Mouse (Mus musculus) midbrain, embryonic 16.5 days (tissue): Measurements from ENCODE around the gene Ccdc146. TPM values are rescaled to one million over a fixed set of nuclear protein-coding genes. Genes with fewer than 3 reads are reported as not detected.

Experiments
- ATAC-seq: fragments of 200-750 bp; cut with Nextera tagmentation; 2 replicates; pipeline ENCODE4 v1.8.0; 2017; ENCODE audit warnings: moderate TSS enrichment
- H3K27ac ChIP-seq: fragments of 300-500 bp; sonication (generic); 2 replicates; pipeline ENCODE4 v1.5.1; 2014; ENCODE audit warnings: mild to moderate bottlenecking, low read length, mixed read lengths
- H3K27me3 ChIP-seq: fragments of 300-500 bp; sonication (generic); 2 replicates; pipeline ENCODE4 v1.6.1; 2014; ENCODE audit warnings: low read depth, low read length, mixed read lengths; ENCODE audit not compliant: control insufficient read depth, insufficient read depth
- H3K36me3 ChIP-seq: fragments of 300-500 bp; sonication (generic); 2 replicates; pipeline ENCODE4 v1.6.1; 2014; ENCODE audit warnings: mild to moderate bottlenecking, low read length, moderate library complexity, mixed read lengths; ENCODE audit not compliant: control insufficient read depth, insufficient read depth
- H3K4me1 ChIP-seq: fragments of 300-500 bp; sonication (generic); 2 replicates; pipeline ENCODE4 v1.6.1; 2014; ENCODE audit warnings: mild to moderate bottlenecking, low read length, mixed read lengths; ENCODE audit not compliant: control insufficient read depth, insufficient read depth
- H3K4me2 ChIP-seq: fragments of 300-500 bp; sonication (generic); 2 replicates; pipeline ENCODE4 v1.6.1; 2014; ENCODE audit warnings: mild to moderate bottlenecking, low read length, mixed read lengths
- H3K4me3 ChIP-seq: fragments of 300-500 bp; sonication (generic); 2 replicates; pipeline ENCODE4 v1.5.1; 2014; ENCODE audit warnings: low read depth, mild to moderate bottlenecking, low read length, moderate library complexity, mixed read lengths
- H3K9ac ChIP-seq: fragments of 300-500 bp; sonication (generic); 2 replicates; pipeline ENCODE4 v1.6.1; 2014; ENCODE audit warnings: low read depth, low read length, mixed read lengths
- H3K9me3 ChIP-seq: fragments of 300-500 bp; sonication (generic); replicated peaks from 2 replicates; pipeline ENCODE4 v1.6.1; 2014; ENCODE audit warnings: mild to moderate bottlenecking, low read length, mixed read lengths; ENCODE audit not compliant: control insufficient read depth, poor library complexity, severe bottlenecking
- WGBS: fragments of 180-500 bp; shearing (Covaris S2); extraction: QIAGEN DNeasy Blood & Tissue Kit; methylation state at CpG from one replicate; pipeline ENCODE4 v1.1.7; 2014; 5-methylcytosine and 5-hydroxymethylcytosine counted together
- polyA plus RNA-seq: library from polyadenylated mRNA; unstranded; fragments of >200 nt; fragmentation: Nextera tagmentation; extraction: Ambion mirVana; gene quantifications from 2 replicates; pipeline ENCODE4 v1.2.1, GENCODE M21; 2015

Gene Ccdc146
- 0.67 and 0.90 TPM in 2 replicates for polyA plus RNA-seq

DNA sequence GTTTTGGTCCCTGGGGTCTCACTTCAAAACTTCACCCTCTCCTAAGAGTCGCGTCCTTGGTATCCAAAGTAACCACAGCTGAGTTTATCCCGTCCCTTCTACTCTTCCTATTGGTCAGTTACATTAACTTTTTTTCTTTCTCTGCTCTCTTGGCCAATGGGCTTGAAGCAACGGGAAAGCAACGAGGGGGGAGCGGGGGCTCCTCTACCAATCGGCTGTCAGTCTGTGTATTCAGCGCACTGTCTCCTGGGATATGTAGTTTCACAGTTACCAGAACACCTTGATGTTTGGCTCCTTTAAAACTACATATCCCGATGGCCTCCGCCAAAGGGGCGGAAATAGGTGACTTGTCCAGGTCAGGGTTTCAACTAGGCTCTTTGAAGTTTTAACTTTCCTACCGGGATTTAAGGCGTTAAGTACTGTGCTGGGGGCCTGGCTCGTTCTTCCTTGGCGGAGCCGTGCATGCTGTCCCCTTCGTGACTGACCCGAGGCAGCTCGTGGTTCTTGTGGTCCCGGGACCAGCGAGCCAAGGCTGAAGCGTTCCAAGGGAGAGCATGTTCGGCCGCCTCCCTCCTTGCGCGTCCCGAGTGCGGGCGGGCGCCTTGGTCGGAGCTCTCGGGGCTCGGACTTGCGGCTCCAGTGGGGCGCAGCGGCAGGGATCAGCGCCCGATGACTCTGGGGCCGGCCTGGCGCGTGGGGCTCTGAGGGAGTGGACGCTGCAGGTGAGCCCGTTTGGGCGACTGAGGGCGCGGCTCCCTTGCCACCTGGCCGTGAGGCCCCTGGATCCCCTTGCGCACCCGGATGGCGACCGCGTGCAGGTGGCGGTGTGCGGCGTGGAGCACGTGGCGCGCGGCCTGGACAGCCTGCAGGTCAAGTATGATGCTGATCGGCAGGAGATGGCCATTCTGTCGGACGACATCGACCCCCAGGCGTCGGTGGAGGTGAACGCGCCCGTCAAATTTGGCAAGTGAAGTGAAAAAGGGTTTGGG is at the start of gene Ccdc146, which contains the start of gene Fam185a:
TSS of gene Ccdc146 (minus strand) at position 64 of the 989 bp plus-strand sequence.
TSS of gene Fam185a (plus strand) at position 345 of the 989 bp plus-strand sequence.
- Histone ChIP-seq H3K9ac (peak within 1 kb of the TSS; percentile 88), H3K36me3 (no peaks in the 10 kb centered on the region), H3K4me3 (peak within 1 kb of the TSS; percentile 91), H3K9me3 (no peaks in the 10 kb centered on the region), H3K4me1 (peaks cover 13% of the 10 kb centered on the region), H3K4me2 (peak within 1 kb of the TSS; percentile 93), H3K27ac (peak within 1 kb of the TSS; percentile 40; the same call in 1 of the 2 replicates), H3K27me3 (no peaks in the 10 kb centered on the region)
- WGBS, result under 1% methylated on average over 68 of the region's 68 CpGs
- peak; percentile 100 for ATAC-seq

DNA sequence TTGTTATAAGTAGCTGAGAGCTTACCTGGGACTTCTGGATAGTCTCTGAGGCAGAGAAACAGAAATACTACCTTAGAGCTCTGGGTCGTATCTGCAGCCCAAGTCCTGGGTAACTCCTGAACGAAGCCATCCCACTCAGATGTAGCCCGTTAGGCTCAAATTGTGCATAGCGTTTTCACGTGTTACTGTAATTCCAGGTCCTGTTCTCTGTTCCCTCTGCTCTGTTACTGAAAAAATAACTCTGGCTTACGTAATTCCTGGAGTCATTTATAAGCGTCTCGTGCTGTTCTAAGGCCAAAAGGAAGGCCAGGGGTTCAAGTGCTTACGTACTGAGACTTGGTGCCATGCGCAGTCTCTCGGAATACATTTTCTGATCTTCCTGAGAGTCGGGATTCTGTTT is 43.6 kb upstream of the Ccdc146 start:
- Histone ChIP-seq H3K36me3 (no peaks in the 10 kb centered on the region), H3K9me3 (no peaks in the 10 kb centered on the region)
- 95% methylated on average over 12 of the region's 12 CpGs for WGBS

DNA sequence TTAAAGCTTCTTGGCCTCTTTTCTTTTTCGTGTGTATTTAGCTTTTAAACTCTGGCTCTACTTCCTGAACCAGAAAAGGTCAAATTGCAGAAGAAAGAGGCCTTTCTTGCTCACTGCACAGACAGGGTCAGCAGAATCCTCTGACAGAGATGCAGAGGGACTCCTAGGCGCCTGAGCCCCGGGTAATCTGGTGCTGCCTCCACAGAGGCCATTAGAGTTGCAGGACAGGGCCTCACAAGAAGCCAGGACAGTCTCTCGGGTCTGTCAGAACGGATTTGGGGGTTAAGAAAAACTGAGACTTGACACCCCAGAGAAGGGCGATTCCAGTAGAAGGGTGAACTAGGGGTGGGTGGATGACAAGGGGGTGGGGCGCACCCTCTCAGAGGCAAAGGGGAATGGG is 42.9 kb upstream of the Ccdc146 start:
- 49% methylated on average over 7 of the region's 7 CpGs for WGBS
- Histone ChIP-seq H3K27ac (no peak overlapping the region), H3K27me3 (no peaks in the 10 kb centered on the region), H3K4me2 (no peak overlapping the region), H3K9ac (no peak overlapping the region), H3K4me1 (no peaks in the 10 kb centered on the region), H3K9me3 (no peaks in the 10 kb centered on the region), H3K4me3 (no peak overlapping the region), H3K36me3 (no peaks in the 10 kb centered on the region)
- ATAC-seq, result no peak

More for the DNA sequence above, 43.6 kb upstream of the Ccdc146 start:
- no peak overlapping the region for H3K4me3 ChIP-seq
- H3K9ac ChIP-seq, result no peak overlapping the region
- H3K4me2 ChIP-seq, result no peak overlapping the region
- H3K27me3 ChIP-seq, result no peaks in the 10 kb centered on the region
- no peak for ATAC-seq
- H3K4me1 ChIP-seq, result no peaks in the 10 kb centered on the region
- H3K27ac ChIP-seq, result no peak overlapping the region

DNA sequence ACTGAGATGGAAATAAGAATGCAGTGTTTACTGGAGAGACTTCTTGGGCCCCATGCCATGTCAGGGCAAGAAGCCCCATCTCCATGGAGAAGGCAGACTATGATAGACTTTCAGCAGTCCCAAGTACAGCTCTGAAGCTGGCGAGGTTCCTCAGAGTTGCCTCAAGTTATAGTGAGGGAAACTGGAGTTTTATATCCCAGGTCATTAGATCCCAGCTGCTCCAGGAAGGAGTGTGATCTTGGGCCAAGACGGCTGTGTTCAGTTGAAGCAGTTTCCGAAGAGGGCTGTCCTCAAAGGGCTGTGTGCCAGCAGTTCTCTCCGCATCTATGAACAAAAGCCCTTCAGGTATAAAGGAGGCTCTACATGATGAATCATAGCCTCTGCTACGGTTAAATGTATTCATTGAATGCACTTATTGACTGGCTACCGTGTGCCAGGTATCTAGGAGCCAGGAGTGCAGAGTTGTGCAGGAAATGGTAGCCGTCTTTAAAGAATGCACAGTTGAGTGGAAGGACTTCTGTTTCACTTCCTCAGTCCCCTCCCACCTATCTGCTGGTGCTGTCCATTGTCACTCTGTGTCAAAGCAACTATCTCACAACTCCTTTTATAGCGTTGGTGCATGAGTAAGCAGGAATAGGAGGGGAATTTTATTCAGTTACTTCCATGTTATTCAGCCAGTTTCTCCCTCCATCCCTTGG is 16.5 kb upstream of the Ccdc146 start:
- Histone ChIP-seq H3K4me3 (no peak overlapping the region), H3K9ac (no peak overlapping the region), H3K27ac (no peak overlapping the region), H3K36me3 (no peaks in the 10 kb centered on the region), H3K9me3 (no peaks in the 10 kb centered on the region), H3K4me2 (no peak overlapping the region), H3K4me1 (no peaks in the 10 kb centered on the region), H3K27me3 (no peaks in the 10 kb centered on the region)
- WGBS, result 74% methylated on average over 8 of the region's 8 CpGs
- ATAC-seq, result 0 out of 2 replicates have a peak, but pooled peaks have one; percentile 14

DNA sequence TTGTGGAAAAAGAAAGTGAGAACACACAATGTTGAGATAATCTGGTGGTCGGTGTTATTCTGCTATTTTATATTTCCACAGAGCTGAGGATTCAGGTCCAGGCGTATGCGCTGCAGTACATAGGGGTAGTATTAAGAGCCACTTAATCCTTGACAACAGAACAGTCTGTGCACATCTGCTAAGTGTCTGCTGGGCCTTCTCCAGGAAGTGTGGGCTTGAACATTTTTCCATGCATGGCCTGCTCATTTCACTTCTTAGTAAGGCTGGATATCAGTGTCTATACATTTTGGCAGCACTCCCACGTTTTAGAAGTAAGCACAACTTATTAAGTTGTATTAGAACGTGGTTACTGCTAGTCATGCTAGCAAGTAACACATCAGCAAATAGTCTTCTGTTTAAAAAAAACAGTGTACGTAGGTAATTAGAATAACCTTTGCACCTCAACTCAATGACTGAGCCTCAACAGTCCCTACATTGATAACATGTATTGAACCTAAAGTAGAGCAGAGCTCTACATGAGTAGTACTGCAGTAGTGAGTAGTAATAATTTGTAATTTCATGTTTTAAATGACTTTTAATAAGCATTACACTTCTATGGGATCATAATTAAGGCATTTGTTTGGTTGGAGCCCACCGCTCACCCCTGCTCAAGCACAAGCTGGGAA is 15.1 kb upstream of the Ccdc146 start:
- no peaks in the 10 kb centered on the region for H3K36me3 ChIP-seq
- H3K27me3 ChIP-seq, result no peaks in the 10 kb centered on the region
- ATAC-seq, result no peak
- H3K4me1 ChIP-seq, result no peaks in the 10 kb centered on the region
- H3K9ac ChIP-seq, result no peak overlapping the region
- no peaks in the 10 kb centered on the region for H3K9me3 ChIP-seq
- no peak overlapping the region for H3K27ac ChIP-seq
- H3K4me3 ChIP-seq, result no peak overlapping the region
- 91% methylated on average over 7 of the region's 7 CpGs for WGBS
- no peak overlapping the region for H3K4me2 ChIP-seq

DNA sequence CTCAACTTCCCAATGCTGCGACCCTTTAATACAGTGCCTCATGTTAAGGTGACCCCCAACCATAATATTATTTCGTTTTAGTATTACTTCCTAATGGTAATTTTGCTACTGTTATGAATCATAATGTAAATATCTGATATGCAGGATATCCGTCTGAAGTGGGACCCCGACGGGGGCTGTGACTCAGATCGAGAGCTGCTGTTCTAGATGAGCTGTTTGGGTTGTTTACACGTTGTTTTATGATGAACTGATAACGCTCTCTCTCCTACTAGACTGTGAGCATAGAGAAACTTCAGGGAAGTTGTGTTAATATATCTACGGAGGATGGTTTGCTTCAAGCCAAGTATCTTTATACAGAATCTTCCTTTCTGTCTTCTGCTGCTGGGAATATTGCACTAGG is 14.0 kb upstream of the Ccdc146 start:
- no peak overlapping the region for H3K27ac ChIP-seq
- no peaks in the 10 kb centered on the region for H3K27me3 ChIP-seq
- no peaks in the 10 kb centered on the region for H3K4me1 ChIP-seq
- H3K9me3 ChIP-seq, result no peaks in the 10 kb centered on the region
- H3K4me3 ChIP-seq, result no peak overlapping the region
- 95% methylated on average over 9 of the region's 9 CpGs for WGBS
- H3K36me3 ChIP-seq, result no peaks in the 10 kb centered on the region
- no peak overlapping the region for H3K4me2 ChIP-seq
- no peak overlapping the region for H3K9ac ChIP-seq
- ATAC-seq, result no peak

DNA sequence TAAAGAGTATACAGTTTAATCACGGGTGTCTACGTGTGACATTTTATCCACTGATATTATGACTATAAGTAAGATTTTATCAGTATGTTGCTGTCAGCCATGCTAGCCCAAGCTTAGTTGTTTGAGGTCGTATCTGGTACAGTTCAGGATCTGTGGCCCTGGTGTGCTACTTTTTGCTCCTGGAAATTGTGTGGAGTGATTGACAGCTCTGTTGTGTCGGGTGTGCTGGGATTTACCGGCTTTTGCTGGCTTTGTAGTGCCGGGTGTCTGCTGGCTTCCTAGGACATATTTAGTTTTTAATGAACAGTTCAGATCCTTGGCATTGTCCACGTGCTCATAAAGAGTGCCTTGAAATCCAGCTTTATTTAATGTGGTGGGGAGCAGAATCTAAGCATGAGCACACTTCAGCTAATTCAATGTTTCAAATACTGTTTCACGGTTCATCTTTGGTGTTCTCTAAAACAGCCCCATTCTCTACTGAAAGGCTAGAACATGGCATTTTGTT is 12.0 kb upstream of the Ccdc146 start:
- H3K4me1 ChIP-seq, result no peaks in the 10 kb centered on the region
- H3K36me3 ChIP-seq, result no peaks in the 10 kb centered on the region
- H3K4me2 ChIP-seq, result no peak overlapping the region
- H3K9me3 ChIP-seq, result no peaks in the 10 kb centered on the region
- ATAC-seq, result no peak
- WGBS, result 24% methylated on average over 8 of the region's 8 CpGs
- H3K27ac ChIP-seq, result no peak overlapping the region
- no peak overlapping the region for H3K9ac ChIP-seq
- no peak overlapping the region for H3K4me3 ChIP-seq
- H3K27me3 ChIP-seq, result no peaks in the 10 kb centered on the region

DNA sequence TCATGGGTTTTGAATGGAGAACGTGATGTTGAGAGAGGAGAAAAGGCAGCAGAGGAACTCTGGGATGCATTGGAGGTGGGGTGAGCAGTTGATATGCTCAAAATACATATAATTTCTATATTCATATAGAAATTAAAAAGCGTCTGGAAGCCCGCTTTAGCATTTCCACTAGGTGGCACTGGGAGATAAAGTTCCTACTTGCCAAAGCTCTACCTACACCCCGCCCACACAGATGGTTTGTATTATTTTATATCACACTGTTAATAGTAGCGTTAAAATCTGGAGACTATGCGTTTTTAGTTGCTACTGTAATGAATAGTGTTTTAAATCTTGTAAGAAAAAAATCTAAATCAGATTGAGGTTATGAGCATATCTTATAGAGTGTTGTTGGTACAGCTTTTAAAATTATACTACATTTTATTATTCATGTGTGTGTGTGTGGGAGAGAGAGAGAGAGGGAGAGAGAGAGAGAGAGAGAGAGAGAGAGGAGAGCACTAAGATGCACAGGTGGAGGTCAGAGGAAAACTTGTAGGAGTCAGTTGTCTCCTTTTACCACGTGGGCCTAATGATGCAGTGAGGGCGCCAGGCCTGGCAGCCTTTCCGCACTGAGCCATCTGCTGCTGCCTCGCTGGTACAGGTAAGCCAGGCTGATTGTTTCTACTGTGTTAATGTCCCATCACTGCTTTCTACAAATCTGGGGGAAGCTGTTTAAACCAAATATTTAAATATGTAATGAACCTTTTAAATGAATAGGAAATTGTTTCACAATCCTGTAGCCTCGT is 9.9 kb upstream of the Ccdc146 start:
- H3K4me3 ChIP-seq, result no peak overlapping the region
- H3K27me3 ChIP-seq, result no peaks in the 10 kb centered on the region
- no peaks in the 10 kb centered on the region for H3K9me3 ChIP-seq
- no peaks in the 10 kb centered on the region for H3K36me3 ChIP-seq
- no peak overlapping the region for H3K27ac ChIP-seq
- H3K4me1 ChIP-seq, result no peaks in the 10 kb centered on the region
- ATAC-seq, result peak; percentile 70
- no peak overlapping the region for H3K9ac ChIP-seq
- 78% methylated on average over 11 of the region's 11 CpGs for WGBS
- H3K4me2 ChIP-seq, result no peak overlapping the region
